Mouse (Mus musculus) lung, postnatal 10 days (tissue): ENCODE results near the gene Ggcx.
"Not testable (repeated sequence)": the region's sequence is repeated elsewhere in the genome, so short reads cannot be mapped to it uniquely, and the experiment has no call there.

Experiments
- DNase-seq: peaks from one replicate; pipeline ENCODE4 v3.0.0; 2021

Ggcx gene

DNA sequence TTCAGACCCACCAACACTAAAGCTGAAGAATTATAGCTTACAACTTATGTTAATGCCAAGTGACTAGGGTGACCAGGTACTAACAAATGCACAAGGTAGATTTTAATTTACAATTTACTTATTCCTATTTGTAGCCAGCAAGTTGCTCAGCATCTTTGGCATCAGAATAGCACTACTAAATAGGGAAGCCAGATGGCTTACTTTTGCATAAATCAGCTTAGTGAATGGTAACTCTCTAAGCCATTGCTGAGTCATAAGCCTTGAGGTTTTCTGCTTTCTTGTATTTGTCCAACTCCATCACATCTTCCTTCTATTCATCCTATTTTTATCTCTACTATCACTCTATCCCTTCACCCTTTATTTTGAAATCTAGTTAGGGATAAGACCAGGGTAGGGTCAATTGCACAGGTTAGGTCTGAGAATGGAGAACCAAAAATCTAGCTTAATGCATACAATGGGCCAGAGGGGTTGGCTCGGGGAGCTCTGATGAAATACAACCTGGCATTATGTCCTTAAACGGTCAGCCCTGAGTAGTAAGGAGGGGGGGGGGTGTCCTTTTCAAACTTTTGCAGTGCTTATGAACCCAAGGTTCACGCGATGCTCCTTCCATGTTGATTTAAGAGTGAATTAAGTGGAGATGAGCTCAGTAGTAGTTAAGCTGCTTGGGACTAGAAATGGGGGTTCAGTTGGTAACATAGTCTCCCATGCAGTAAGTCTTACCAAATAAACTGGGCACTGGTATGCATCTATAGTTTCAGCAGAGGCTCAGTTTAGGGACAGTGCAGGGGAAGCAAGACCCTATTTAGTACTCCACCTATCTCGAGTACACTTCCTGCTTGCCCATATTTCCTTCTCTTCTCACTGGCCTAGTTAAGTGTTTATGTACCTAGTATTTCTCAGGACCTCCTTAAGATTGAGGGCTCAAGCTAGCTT, 17.1 kb downstream of the Ggcx start:
- DNase-seq: no peak

DNA sequence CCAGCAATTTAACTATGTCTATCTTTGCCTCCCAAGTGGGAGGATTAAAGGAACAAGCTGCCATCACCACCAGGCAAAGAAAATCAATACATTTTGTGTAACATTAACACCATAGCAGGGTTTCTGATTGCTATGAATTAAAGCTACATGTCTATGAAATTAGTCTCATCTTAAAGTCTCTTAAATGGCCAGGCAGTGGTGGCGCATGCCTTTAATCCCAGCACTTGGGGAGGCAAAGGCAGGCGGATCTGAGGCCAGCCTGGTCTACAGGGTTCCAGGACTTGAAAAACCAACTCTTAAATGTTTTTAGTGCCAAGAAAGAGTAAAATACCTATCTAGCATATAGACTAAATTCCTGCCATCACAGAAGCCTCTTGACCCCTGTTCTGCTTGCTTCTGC, 18.0 kb downstream of the Ggcx start:
- no peak for DNase-seq

DNA sequence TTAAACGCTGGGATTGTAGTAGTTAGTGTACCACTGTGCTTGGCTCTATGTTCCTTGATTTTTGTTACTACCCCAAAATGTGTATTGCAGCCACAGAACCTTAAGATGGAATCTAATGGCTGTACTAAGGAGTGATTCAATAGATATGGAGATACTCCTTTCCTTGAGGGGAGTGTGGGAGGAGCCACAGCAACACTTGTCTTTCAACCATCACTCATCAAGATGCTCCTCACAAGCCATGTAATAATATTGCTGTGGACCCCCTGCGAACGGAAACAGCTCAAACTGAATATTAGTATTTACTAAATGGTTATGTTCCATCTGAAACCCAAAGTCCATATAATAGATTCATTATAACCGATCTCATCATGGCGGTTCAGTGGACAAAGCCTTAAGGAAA, 24.1 kb downstream of the Ggcx start:
- no peak for DNase-seq

DNA sequence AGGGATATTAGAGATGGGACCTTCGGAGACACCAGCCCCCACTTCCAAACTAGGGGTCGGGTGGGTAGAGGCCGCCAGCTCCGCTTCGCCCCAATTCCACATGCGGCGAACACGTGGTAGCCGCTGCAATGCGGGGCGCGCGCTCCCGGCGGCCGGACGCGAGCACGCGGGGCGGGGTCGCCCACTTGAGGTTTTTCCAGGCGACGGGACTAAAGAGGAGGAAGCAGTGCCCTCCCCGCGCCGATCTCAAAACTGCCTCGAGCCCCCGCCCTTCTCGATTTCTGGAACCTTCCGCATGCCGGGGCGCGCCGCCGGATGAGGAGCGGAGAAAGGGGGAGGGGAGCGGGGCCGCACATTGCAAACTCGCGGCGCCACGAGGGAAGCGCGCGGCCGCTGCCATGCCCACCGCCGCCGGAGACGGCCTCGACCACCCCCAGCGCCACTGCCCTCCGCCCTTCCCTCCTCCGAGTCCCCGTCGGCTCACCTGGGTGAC, 24.8 kb downstream of the Ggcx start:
- DNase-seq: peak; percentile 97

GRCm38 (mm10) chr6:72439355-72440185, 25.5 kb downstream of the Ggcx start, which contains the start of gene Mat2a:
Gene Mat2a (minus strand): TSS chr6:72439558.
- peak; percentile 95 for DNase-seq

- DNase-seq: no peak
Measured at GRCm38 (mm10) chr6:72440186-72440990, 26.3 kb downstream of the Ggcx start.

- no peak for DNase-seq
Measured at GRCm38 (mm10) chr6:72442921-72443604, 29.0 kb downstream of the Ggcx start.

GRCm38 (mm10) chr6:72445011-72445410, 30.9 kb downstream of the Ggcx start:
- DNase-seq: no peak

DNA sequence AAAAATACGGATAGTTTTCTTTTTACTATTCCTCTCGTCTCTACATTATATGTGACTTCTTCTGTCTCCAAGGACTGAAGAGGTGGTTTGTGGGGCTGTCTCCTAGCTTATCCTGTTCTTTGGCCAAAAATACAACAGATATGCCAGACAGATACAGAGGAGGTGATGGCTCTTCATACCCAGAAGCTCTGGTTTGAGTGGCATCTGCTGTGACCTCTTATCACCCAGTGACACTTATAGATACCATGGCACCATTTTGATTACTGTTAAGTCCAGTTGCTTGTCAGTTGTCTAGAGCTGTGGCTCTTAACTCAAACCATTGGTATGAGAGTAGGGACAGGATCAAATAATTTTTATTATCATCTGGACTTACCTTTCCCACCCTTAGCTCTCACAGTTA, 33.4 kb downstream of the Ggcx start:
- DNase-seq: no peak

DNA sequence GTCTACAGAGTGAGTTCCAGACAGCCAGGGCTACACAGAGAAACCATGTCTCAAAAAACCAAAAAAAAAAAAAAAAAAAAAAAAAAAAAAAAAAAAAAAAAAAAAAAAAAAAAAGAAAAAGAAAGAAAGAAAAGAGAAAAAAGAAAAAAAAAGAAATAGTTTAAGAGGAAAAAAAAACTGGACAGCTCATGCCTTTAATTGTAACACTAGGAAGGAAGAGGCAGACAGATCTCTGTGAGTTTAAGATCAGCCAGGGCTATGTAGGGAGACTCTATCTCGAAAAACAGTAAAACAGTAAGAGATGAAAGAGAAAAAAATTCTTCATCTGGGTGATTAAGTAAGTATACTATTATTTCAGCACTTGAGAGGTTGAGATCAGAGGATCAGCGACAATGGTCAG, 37.7 kb downstream of the Ggcx start:
- DNase-seq: not testable (repeated sequence)

GRCm38 (mm10) chr6:72452329-72452728, 38.2 kb downstream of the Ggcx start:
- no peak for DNase-seq

GRCm38 (mm10) chr6:72453578-72453977, 39.5 kb downstream of the Ggcx start:
- no peak for DNase-seq

GRCm38 (mm10) chr6:72454072-72454746, 40.1 kb downstream of the Ggcx start:
- peak; percentile 69 for DNase-seq

- peak; percentile 25 for DNase-seq
Measured at GRCm38 (mm10) chr6:72454833-72455373, 40.8 kb downstream of the Ggcx start.

GRCm38 (mm10) chr6:72456567-72456966, 42.5 kb downstream of the Ggcx start:
- DNase-seq: no peak

GRCm38 (mm10) chr6:72458418-72458817, 44.3 kb downstream of the Ggcx start:
- DNase-seq: peak; percentile 36

DNA sequence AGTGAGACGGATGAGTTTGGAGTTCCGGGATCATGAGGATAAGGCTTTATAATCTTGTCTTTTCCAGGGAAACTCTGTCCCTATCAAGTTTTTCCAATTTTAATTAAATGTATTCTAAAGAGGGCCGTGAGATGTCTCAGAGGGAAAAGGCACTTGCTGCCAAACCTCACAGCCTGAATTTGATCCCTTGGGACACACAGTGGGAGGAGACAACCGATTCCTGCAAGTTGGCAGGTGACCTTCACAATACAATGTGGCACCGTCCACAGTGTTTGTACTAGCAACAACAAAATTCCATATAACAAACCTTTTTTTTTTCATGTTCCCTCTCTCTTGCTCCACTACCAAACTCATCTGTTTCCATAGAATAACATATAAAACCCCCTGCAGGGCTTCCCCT, 44.8 kb downstream of the Ggcx start:
- DNase-seq: no peak

GRCm38 (mm10) chr6:72460036-72460801, 46.1 kb downstream of the Ggcx start:
- DNase-seq: peak; percentile 47

- not testable (repeated sequence) for DNase-seq
Measured at GRCm38 (mm10) chr6:72462550-72463257, 48.6 kb downstream of the Ggcx start.
